Mouse (Mus musculus) bone marrow, adult 2 months (tissue): ENCODE results near the gene Rassf4.

ENCODE experiments used
- CTCF ChIP-seq: fragments of 200-500 bp; IDR thresholded peaks from 2 replicates; pipeline ENCODE4 v1.5.1; 2011; ENCODE audit warnings: low read length, control low read depth; ENCODE audit not compliant: control insufficient read depth, insufficient read depth
- POLR2A ChIP-seq: fragments of 200-500 bp; IDR thresholded peaks from 2 replicates; pipeline ENCODE4 v1.6.1; 2011; ENCODE audit warnings: low read depth, mild to moderate bottlenecking, control low read depth, low read length, borderline replicate concordance; ENCODE audit not compliant: control insufficient read depth

- no peak for TF ChIP-seq CTCF
- no peak for TF ChIP-seq POLR2A
These were observed 8.9 kb downstream of the Rassf4 start for GRCm38 (mm10) chr6:116664830-116665229.
